Mouse (Mus musculus) kidney, embryonic 14.5 days (tissue): ENCODE results near the gene Dhrs7b. TPM values are rescaled to one million over a fixed set of nuclear protein-coding genes. Genes with fewer than 3 reads are reported as not detected.

ENCODE experiments used
- ATAC-seq: fragments of 200-750 bp; cut with Nextera tagmentation; 2 replicates; pipeline ENCODE4 v1.8.0; 2017; ENCODE audit warnings: moderate number of reproducible peaks, mild to moderate bottlenecking, moderate TSS enrichment, moderate library complexity; ENCODE audit not compliant: low FRiP score, low TSS enrichment
- H3K27ac ChIP-seq: fragments of 300-500 bp; sonication (generic); 2 replicates; pipeline ENCODE4 v1.5.1; 2014; ENCODE audit warnings: low read depth, mild to moderate bottlenecking, low read length, moderate library complexity, mixed read lengths
- H3K27me3 ChIP-seq: fragments of 300-500 bp; sonication (generic); 2 replicates; pipeline ENCODE4 v1.6.1; 2014; ENCODE audit warnings: mild to moderate bottlenecking, low read length; ENCODE audit not compliant: control insufficient read depth, insufficient read depth
- H3K36me3 ChIP-seq: fragments of 300-500 bp; sonication (generic); 2 replicates; pipeline ENCODE4 v1.6.1; 2014; ENCODE audit warnings: low read length, mixed read lengths; ENCODE audit not compliant: control insufficient read depth, insufficient read depth
- H3K4me1 ChIP-seq: fragments of 300-500 bp; sonication (generic); 2 replicates; pipeline ENCODE4 v1.6.1; 2014; ENCODE audit warnings: low read length, mixed read lengths; ENCODE audit not compliant: control insufficient read depth, insufficient read depth
- H3K4me2 ChIP-seq: fragments of 300-500 bp; sonication (generic); replicated peaks from 2 replicates; pipeline ENCODE4 v1.6.1; 2014; ENCODE audit warnings: low read depth, mild to moderate bottlenecking, low read length
- H3K4me3 ChIP-seq: fragments of 300-500 bp; sonication (generic); 2 replicates; pipeline ENCODE4 v1.5.1; 2014; ENCODE audit warnings: mild to moderate bottlenecking, low read length
- H3K9ac ChIP-seq: fragments of 300-500 bp; sonication (generic); 2 replicates; pipeline ENCODE4 v1.6.1; 2014; ENCODE audit warnings: low read depth, mild to moderate bottlenecking, low read length, moderate library complexity
- H3K9me3 ChIP-seq: fragments of 300-500 bp; sonication (generic); 2 replicates; pipeline ENCODE4 v1.6.1; 2016; ENCODE audit warnings: low read length; ENCODE audit not compliant: control insufficient read depth
- WGBS: fragments of 180-500 bp; shearing (Covaris S2); extraction: QIAGEN DNeasy Blood & Tissue Kit; methylation state at CpG from one replicate; pipeline ENCODE4 v1.1.7; 2014; 5-methylcytosine and 5-hydroxymethylcytosine counted together
- polyA plus RNA-seq: library from polyadenylated mRNA; unstranded; fragments of >200 nt; fragmentation: Nextera tagmentation; extraction: Ambion mirVana; gene quantifications from 2 replicates; pipeline ENCODE4 v1.2.1, GENCODE M21; 2014

Gene Dhrs7b
- polyA plus RNA-seq, 1 experiment from 2014 or later = 35.8 TPM

GRCm38 (mm10) chr11:60895915-60896314, 65.5 kb downstream of the Dhrs7b start:
- Histone ChIP-seq H3K36me3 (no peaks in the 10 kb centered on the region), H3K4me1 (peaks cover 10% of the 10 kb centered on the region), H3K27ac (peak overlapping the region; percentile 62; the same call in 1 of the 2 replicates), H3K4me2 (no peak overlapping the region), H3K27me3 (no peaks in the 10 kb centered on the region), H3K9ac (no peak overlapping the region), H3K9me3 (no peaks in the 10 kb centered on the region), H3K4me3 (no peak overlapping the region)
- WGBS = 13% methylated on average over 4 of the region's 4 CpGs
- ATAC-seq = peak; percentile 95

DNA sequence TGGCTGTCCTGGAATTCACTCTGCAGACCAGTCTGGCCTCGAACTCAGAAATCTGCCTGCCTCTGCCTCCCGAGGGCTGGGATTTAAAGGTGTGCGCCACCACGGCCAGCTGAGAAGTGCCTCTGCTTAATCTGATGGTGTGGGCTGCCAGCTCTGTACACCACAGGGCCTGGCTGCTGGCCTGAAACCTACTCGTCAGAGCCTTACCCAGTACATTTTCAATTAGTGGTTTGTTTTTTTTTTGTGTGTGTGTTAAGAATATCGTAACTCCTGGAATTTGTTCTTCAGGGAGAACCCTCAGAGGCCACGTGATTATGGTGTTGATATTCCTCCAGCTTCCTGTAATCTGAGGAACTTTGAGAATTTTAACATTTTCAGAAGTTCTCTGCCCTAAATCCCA, 71.6 kb downstream of the Dhrs7b start:
- no peaks in the 10 kb centered on the region for H3K27me3 ChIP-seq
- WGBS = 77% methylated on average over 7 of the region's 7 CpGs

GRCm38 (mm10) chr11:60902486-60902885, 72.1 kb downstream of the Dhrs7b start:
- Histone ChIP-seq H3K27ac (no peak overlapping the region), H3K4me2 (no peak overlapping the region), H3K9me3 (no peaks in the 10 kb centered on the region), H3K36me3 (peaks cover 24% of the 10 kb centered on the region), H3K4me3 (no peak overlapping the region), H3K9ac (no peak overlapping the region), H3K4me1 (0 out of 2 replicates have a peak, but pooled peaks cover 4% of the 10 kb centered on the region), H3K27me3 (no peaks in the 10 kb centered on the region)
- no peak for ATAC-seq
- 53% methylated on average over 4 of the region's 4 CpGs for WGBS

More for the DNA sequence above, 71.6 kb downstream of the Dhrs7b start:
- H3K9me3 ChIP-seq = no peaks in the 10 kb centered on the region
- H3K27ac ChIP-seq = no peak overlapping the region
- H3K4me1 ChIP-seq = peaks cover 5% of the 10 kb centered on the region; the same call in 1 of the 2 replicates
- no peak overlapping the region for H3K9ac ChIP-seq
- peaks cover 24% of the 10 kb centered on the region for H3K36me3 ChIP-seq
- H3K4me2 ChIP-seq = no peak overlapping the region
- ATAC-seq = no peak
- no peak overlapping the region for H3K4me3 ChIP-seq

DNA sequence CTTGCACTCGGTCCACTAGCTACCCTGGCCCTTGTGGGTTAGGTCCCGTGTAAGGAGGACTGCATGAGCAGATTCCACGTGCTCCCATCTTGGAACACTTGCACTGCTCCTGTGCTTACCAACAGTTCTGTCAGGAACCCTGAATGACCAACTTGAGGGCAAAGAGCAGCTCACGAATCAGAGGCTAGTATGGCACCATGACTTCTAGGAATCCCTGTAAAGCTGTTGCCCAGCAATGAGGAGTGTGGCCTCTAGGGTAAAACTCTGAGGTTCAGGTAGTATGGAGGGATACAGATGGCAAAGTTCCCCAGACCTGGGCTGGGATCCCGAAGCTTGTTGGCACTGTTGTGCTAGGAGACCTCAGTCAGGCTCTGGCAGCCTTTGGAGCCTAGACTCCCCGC, 73.2 kb downstream of the Dhrs7b start:
- H3K9ac ChIP-seq = no peak overlapping the region
- no peak overlapping the region for H3K4me3 ChIP-seq
- 0 out of 2 replicates have a peak, but pooled peaks cover 4% of the 10 kb centered on the region for H3K4me1 ChIP-seq
- WGBS = 84% methylated on average over 6 of the region's 6 CpGs
- no peak for ATAC-seq
- no peaks in the 10 kb centered on the region for H3K27me3 ChIP-seq
- H3K9me3 ChIP-seq = no peaks in the 10 kb centered on the region
- peaks cover 24% of the 10 kb centered on the region for H3K36me3 ChIP-seq
- no peak overlapping the region for H3K4me2 ChIP-seq
- H3K27ac ChIP-seq = no peak overlapping the region

GRCm38 (mm10) chr11:60905407-60906120, 75.1 kb downstream of the Dhrs7b start:
- H3K27ac ChIP-seq = no peak overlapping the region
- no peak for ATAC-seq
- no peak overlapping the region for H3K4me3 ChIP-seq
- no peak overlapping the region for H3K4me2 ChIP-seq
- H3K36me3 ChIP-seq = peaks cover 24% of the 10 kb centered on the region
- H3K9ac ChIP-seq = no peak overlapping the region
- H3K9me3 ChIP-seq = no peaks in the 10 kb centered on the region
- H3K27me3 ChIP-seq = no peaks in the 10 kb centered on the region
- H3K4me1 ChIP-seq = 0 out of 2 replicates have a peak, but pooled peaks cover 4% of the 10 kb centered on the region
- 87% methylated on average over 10 of the region's 10 CpGs for WGBS

GRCm38 (mm10) chr11:60906449-60906848, 76.0 kb downstream of the Dhrs7b start:
- Histone ChIP-seq H3K4me3 (no peak overlapping the region), H3K36me3 (peaks cover 24% of the 10 kb centered on the region)
- WGBS = 82% methylated on average over 4 of the region's 4 CpGs

GRCm38 (mm10) chr11:60908073-60908472, 77.6 kb downstream of the Dhrs7b start:
- Histone ChIP-seq H3K9ac (no peak overlapping the region), H3K4me3 (no peak overlapping the region), H3K36me3 (peaks cover 24% of the 10 kb centered on the region), H3K4me1 (peaks cover 5% of the 10 kb centered on the region), H3K27ac (no peak overlapping the region), H3K27me3 (no peaks in the 10 kb centered on the region), H3K9me3 (no peaks in the 10 kb centered on the region), H3K4me2 (no peak overlapping the region)
- 74% methylated on average over 3 of the region's 3 CpGs for WGBS
- no peak for ATAC-seq

More at GRCm38 (mm10) chr11:60906449-60906848, 76.0 kb downstream of the Dhrs7b start:
- no peak for ATAC-seq
- no peaks in the 10 kb centered on the region for H3K9me3 ChIP-seq
- H3K4me2 ChIP-seq = no peak overlapping the region
- H3K27ac ChIP-seq = no peak overlapping the region
- H3K27me3 ChIP-seq = no peaks in the 10 kb centered on the region
- no peak overlapping the region for H3K9ac ChIP-seq
- 0 out of 2 replicates have a peak, but pooled peaks cover 4% of the 10 kb centered on the region for H3K4me1 ChIP-seq

GRCm38 (mm10) chr11:60909626-60910025, 79.2 kb downstream of the Dhrs7b start:
- WGBS = 79% methylated on average over 1 of the region's 1 CpGs
- Histone ChIP-seq H3K36me3 (peaks cover 18% of the 10 kb centered on the region), H3K4me2 (no peak overlapping the region), H3K4me1 (peaks cover 5% of the 10 kb centered on the region), H3K9me3 (no peaks in the 10 kb centered on the region), H3K27ac (no peak overlapping the region), H3K9ac (no peak overlapping the region), H3K27me3 (no peaks in the 10 kb centered on the region), H3K4me3 (no peak overlapping the region)
- no peak for ATAC-seq
